Mouse (Mus musculus): Measurements from ENCODE around the gene Ppp2r5e.

DNA sequence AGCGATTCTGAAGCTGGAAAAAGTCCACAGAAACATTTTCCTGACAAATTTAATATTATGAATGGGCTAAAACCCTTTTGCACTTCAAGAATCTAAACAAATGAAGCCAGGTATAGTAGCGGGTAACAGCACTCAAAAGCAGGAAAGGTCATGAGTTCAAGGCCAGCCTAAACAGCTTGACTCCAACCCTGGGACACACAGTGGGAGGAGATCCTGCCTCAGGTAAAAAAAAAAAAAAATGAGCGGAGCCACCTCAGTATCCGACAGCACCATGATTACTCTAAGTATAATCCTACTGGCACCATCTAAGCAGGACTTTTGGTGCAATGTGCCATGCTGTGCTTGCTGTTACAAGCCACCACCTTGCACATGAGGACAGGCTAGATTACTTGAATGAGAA is 2.2 kb downstream of the Ppp2r5e start:
- TF ChIP-seq GATA1 (IDR thresholded peaks at IDR 0.05; ENCODE audit: borderline replicate concordance, low read length) (no peak), FLI1 (IDR thresholded peaks at IDR 0.05; ENCODE audit: low read length) (no peak)
